Mouse (Mus musculus) heart, postnatal 14 days (tissue): ENCODE measurements around the gene Kitl. TPM values are rescaled to one million over a fixed set of nuclear protein-coding genes. Genes with fewer than 3 reads are reported as not detected.

Source experiments
- DNase-seq, 2 experiments: peaks; one replicate each; pipeline ENCODE4 v3.0.0; 2021 to 2022
- intact Hi-C: fragments of 180-260 bp; cut with DNase I; formaldehyde crosslinking; loops from one replicate; pipeline ENCODE4 v1.15.1; 2025
- long read RNA-seq, 2 experiments: library from polyadenylated mRNA; stranded (forward); transcript quantifications; one replicate each; pipeline ENCODE4 v2.0.0; 2021
- total RNA-seq, 2 experiments: library from RNA; stranded (reverse); gene quantifications; 2 replicates each; pipeline ENCODE4 v1.2.3; 2021

Gene Kitl
- total RNA-seq, result 100 to 1,000 TPM; 109 to 118 TPM
- long read RNA-seq, experiment 1, full-length matches to known transcripts, result 87 of 99 reads
- long read RNA-seq, experiment 1, partial matches to known transcripts, result 1 of 99 reads
- long read RNA-seq, experiment 1, other reads (novel, unspliced or antisense), result 11 of 99 reads
- long read RNA-seq, experiment 2, full-length matches to known transcripts, result 73 of 83 reads
- long read RNA-seq, experiment 2, partial matches to known transcripts, result 5 of 83 reads
- long read RNA-seq, experiment 2, other reads (novel, unspliced or antisense), result 5 of 83 reads

- intact Hi-C loops, result loop anchor here (1.0 to 5.0 kb wide), 8 partner anchors 37 to 375 kb away; no protein-coding TSS in a partner anchor
- peak; percentile 83 to 87 for DNase-seq
These were observed at the start of gene Kitl for GRCm38 (mm10) chr10:100015370-100016325. TSS of gene Kitl (plus strand) at chr10:100015630.

GRCm38 (mm10) chr10:99972866-99973265 is 42.6 kb upstream of the Kitl start:
- DNase-seq, result no peak
- intact Hi-C loops, result no loop called here

DNA sequence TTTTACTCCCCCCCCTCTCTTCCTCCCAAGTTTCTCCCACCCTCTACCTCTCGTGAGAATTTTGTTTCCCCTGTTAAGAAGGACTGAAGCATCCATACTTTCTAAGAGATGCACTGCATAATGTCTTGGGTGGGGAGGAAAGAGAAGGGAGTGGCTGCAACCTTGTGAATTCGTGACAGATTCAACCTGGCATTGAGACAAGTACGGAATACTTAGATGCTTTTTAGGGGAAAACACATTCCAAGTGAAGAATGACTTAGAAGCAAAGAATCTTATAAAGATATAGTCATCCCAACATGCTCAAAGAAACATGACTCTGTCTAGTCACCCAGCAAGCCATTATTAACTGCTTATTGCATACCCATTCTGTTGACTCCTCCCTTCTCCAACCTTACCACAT is 35.3 kb upstream of the Kitl start:
- no peak for DNase-seq
- intact Hi-C loops, result no loop called here

- intact Hi-C loops, result no loop called here
- DNase-seq, result no peak
These were observed 34.5 kb upstream of the Kitl start for GRCm38 (mm10) chr10:99980916-99981315.

DNA sequence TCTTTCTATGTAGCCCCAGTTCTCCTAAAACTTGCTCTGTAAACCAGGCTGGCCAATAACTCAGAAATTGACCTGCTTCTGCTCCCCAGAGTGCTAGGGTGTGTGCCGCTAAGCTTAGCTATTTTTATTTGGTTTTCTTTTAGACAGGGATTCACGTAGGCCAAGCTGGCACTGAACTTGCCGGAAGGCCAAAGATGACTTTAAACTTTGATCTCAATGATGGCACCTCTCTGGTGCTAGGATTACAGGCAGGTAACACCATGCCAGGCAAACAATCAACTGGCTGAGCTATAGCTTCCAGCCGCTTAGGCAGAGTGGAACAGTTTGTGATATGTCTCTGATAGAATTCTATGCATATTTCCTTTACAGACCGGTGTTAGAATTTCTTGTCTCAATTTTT is 33.5 kb upstream of the Kitl start:
- intact Hi-C loops, result no loop called here

DNA sequence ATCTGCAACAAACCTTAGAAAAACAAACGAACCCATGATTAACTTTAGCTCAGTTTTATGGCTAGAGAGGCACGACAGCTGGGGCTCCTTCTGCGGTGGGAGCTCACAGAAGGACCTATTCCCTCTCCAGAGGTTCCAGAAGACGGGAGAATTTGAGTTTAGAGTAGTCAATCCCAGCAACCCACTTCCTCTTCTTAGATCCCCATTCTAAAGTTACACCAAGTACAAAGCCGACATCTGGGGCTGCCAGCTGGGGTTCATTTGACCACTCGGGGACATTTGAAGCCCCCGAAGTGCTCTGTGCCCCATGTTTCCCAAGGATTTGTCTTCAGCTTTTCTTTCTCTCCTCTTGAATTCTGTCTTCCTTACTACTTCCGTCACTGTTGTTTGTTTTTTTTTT is 28.7 kb upstream of the Kitl start:
- intact Hi-C loops, result no loop called here
- no peak for DNase-seq

More for the DNA sequence above, 33.5 kb upstream of the Kitl start:
- DNase-seq, result no peak

DNA sequence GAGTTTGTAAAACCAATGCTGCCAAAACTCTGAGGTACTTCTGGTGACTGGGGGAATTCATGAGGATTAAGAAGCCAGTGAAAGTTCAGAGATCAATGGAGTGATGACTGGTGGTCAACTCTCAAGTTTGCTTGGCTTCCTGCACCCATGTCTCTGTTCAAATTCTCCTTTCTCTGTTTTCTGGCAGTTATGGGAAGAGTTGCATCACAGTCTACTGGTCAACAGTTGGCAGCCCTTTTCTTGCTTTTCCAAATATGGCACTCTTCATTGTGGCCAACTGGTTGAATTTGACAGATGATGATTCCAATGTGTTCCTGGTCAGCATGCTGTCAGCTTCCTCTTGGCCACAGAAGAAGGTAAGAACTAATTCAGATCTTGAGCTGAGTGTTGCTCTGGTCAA is 25.7 kb upstream of the Kitl start:
- no peak for DNase-seq
- intact Hi-C loops, result no loop called here

DNA sequence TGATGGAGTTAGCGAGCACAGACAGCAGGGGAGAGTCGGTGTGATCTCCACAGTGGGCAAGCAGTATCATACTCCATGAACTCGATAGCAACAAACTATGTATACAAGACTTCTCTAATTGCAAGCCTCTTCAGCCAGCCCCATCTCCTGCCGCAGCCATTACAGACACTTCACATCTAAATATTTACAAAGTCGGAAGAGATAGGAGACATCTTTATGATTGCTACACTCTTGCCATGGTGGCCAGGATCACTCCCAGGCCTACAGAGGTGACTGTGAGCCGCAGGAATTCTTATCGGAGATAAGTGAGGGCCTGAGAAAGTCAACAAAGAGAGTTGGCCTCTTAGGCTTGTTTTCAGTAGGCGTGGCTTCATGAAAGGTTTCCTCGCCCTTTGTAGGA is 23.3 kb upstream of the Kitl start:
- no peak for DNase-seq
- intact Hi-C loops, result no loop called here

DNA sequence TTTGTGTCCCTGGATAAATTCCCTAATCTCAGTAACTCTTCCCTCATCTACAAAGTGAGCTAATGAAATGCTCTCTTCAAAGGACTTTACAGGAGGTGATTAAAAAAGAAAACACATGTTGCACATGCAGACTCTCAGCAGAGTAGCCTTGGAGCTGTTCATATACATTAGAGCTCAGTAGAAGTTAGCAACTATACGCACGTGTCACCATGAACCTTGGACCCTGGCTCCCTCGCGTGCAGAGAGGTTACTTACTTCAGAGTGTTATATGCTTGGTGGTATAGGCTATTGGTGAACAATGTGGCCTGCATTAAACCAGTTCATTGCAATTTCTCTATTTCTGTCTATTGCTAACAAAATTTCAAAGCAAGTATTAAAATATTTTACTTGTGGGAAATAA is 14.0 kb upstream of the Kitl start:
- intact Hi-C loops, result loop anchor here (5.0 kb wide), 1 partner anchor 44 kb away; no protein-coding TSS in a partner anchor
- DNase-seq, result no peak

DNA sequence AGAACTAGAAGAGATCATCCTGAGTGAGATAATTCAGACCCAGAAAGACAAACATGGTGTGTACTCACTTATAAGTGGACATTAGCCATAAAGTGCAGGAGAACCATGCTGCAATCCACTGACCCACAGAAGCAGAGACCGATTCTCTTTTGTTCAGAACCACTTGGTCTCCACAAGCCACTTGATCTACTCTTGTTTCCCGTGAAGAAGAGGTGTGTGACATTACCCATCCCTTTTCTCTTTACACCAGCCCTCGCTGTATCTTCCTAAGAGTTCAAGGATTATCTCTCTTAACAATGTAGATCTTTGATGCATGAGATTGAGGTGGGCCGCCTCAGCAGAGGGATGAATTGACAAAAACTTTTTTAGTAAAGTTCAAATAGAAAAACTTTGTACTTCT is 11.6 kb upstream of the Kitl start:
- no peak for DNase-seq
- intact Hi-C loops, result loop anchor here (5.0 kb wide), 1 partner anchor 46 kb away; no protein-coding TSS in a partner anchor

- intact Hi-C loops, result no loop called here
- no peak for DNase-seq
These were observed 5.7 kb upstream of the Kitl start for GRCm38 (mm10) chr10:100009681-100010080.

DNA sequence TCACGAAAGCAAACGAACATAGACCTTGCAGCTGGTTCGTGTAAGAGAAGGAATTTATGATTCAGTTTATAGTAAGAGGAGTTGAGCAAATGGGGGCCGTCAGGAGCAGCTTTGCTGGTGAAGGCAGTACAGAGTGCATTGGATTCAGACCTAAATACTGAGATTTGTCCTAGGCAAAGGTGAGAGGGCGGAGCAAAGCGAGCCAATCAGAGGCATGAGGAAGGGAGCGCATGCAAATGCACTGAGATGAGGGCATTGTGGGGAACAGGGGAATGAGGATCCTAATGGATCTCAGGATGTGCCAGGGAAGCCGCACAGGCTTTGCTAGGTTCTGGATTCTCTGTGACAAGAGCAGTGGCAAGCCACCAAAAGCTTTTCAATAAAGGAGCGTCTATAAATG is 5.1 kb upstream of the Kitl start:
- intact Hi-C loops, result no loop called here
- no peak for DNase-seq

GRCm38 (mm10) chr10:100014096-100014495 is 1.3 kb upstream of the Kitl start:
- intact Hi-C loops, result no loop called here
- DNase-seq, result no peak

GRCm38 (mm10) chr10:100016326-100016709 is 888 bp downstream of the Kitl start:
- DNase-seq, result peak; percentile 66 to 69
- intact Hi-C loops, result loop anchor here (1.0 to 5.0 kb wide), 8 partner anchors 36 to 376 kb away; no protein-coding TSS in a partner anchor

DNA sequence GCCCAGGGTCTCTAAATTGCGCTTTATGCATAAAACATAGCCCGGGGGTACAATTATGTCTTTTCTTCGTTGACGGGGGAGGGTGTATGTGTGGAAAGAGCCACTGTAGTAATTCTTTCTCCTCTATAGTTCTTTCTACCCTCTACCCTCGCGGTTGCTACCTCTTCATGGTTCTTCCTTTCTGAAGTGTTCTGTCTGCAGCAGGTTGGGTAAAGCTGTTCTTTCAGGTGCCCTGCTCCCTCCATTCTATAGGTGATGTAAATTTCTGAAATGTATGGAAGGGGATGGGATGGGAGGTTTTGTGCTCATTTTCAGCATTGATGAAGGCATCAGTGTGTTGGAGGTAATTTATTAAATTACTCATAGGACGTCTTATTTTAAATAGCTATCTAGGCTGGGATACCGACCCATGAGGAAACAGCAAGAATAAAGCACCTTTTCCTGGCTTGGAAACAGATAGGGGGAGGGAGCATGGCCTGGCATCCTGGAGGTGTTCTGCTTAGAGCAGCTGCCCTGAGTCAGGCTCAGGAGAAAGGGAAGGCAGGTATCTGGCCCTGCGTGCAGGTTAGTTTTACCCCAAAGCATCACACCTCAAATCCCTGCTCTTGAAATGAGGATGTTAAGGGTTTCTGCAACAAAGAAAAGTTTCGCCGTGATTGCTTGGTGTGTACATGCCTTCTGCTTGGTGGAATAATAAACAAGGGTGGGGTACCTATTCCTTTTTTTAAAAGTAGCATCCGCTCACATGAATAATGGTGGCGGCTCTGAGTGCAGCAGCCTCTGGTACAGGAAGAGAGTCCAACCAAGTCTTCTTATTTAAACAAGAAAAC is 1.7 kb downstream of the Kitl start:
- no peak for DNase-seq
- intact Hi-C loops, result loop anchor here (1.0 to 5.0 kb wide), 8 partner anchors 35 to 376 kb away; no protein-coding TSS in a partner anchor

DNA sequence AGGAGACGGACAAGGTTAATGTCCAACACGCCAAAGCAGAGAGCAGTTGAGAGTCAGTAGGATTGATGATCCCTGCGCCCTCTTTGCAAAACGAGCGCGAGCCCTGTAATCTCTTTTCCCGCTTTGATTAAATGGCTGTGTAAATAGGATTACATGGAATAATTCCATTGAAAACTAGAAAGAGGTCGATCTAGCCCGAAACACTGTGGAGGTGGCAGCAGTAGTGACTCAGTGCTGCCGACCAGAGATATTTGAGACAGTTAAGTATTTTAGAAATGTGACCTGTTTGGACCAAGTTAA is 2.3 kb downstream of the Kitl start:
- intact Hi-C loops, result loop anchor here (2.0 to 5.0 kb wide), 7 partner anchors 35 to 377 kb away; no protein-coding TSS in a partner anchor
- DNase-seq, result no peak

GRCm38 (mm10) chr10:100018493-100018892 is 3.1 kb downstream of the Kitl start:
- intact Hi-C loops, result loop anchor here (5.0 kb wide), 5 partner anchors 34 to 154 kb away; no protein-coding TSS in a partner anchor
- no peak for DNase-seq

DNA sequence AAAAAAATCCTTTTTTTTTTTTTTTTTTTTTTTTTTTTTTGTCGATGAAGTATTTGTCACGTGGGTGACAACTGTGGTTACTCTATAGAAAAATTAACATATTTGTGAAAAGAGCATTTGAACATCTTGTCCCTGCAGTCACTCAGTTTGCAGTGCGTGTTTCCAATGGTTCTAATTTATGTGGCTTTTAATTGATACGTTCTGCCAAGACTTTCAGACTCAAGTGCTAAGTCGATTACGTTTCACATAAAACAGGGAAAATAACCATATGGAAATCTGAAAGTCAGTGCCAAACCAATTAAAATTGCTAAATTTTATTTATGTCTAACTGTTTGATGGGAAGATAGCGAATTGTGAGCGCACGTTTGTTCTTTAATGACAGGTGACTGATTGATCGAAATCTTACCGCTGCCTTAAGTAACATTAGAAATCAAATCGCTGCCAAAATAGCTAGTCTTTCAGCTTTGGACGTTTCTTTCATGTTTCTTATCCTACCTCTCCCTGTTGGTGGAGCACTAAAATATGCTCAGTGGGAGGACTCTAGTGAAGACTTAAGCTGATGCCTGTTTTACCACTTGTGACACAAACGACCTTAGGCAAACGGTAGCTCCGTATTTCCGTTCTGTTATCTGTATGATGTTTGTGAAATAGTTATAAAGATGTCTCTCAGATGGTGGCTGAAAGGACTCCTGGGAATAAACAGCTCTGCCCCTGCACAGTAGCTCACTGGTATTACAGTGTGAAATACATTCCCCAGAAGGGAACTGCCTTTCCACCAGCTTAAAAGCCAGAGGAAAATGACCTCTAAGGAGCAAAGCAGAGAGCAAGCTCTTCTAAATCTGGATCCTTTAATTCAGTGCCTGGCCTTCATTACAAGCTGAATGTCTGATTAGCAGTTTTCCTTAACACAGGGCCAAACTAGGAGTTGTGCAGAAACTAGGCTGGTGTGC is 4.1 kb downstream of the Kitl start:
- no peak for DNase-seq
- intact Hi-C loops, result loop anchor here (5.0 kb wide), 5 partner anchors 33 to 153 kb away; no protein-coding TSS in a partner anchor

DNA sequence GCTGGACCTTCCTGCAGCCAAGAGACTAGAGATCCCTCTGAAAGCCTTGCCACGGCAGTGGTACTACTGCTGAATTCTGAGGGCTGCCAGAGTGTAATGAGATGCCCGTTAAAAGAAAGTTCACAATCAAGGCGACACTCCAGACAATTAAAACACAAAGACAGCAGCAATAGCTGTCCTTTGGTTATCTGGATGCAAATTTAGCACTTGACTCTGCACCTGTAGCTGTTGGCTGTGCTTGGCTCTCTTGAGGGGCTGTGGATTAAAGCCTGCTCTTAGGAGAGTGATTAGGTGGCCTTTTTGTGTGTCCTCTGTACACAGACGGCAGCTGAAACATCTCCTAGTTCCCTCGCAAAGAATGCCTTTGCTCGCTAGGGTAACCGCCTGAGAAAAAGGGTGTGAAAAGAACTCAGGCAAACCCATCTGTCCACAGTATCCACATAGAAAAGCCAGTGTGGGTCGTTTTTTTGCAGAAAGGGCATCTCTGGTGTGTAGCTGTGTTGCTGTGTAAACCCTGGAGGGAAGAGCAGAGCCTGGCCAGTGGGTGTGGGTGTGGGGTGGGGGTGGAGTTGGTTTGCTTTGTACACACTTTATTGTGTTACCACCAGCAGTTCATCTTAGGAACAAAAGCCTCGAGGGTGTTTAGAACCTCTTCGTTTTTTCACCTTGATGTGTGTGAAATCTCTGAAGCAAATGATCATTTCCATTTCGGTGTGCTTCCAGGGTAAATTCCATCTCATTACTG is 6.8 kb downstream of the Kitl start:
- no peak for DNase-seq
- intact Hi-C loops, result no loop called here
